Mouse (Mus musculus) forebrain, embryonic 14.5 days (tissue): ENCODE data around the gene Prdm10. TPM values are rescaled to one million over a fixed set of nuclear protein-coding genes. Genes with fewer than 3 reads are reported as not detected.

Experiments
- ATAC-seq: fragments of 200-750 bp; cut with Nextera tagmentation; 2 replicates; pipeline ENCODE4 v1.8.0; 2017; ENCODE audit warnings: mild to moderate bottlenecking, moderate library complexity
- DNase-seq: peaks from one replicate; pipeline ENCODE4 v3.0.0-alpha.2; 2015; ENCODE audit warnings: low spot score
- H3K27ac ChIP-seq: fragments of 300-500 bp; sonication (generic); 2 replicates; pipeline ENCODE4 v1.5.1; 2014; ENCODE audit warnings: low read depth, mild to moderate bottlenecking, control low read depth, low read length, moderate library complexity
- H3K27me3 ChIP-seq: fragments of 300-500 bp; sonication (generic); replicated peaks from 2 replicates; pipeline ENCODE4 v1.6.1; 2014; ENCODE audit warnings: low read length, control low read depth, mixed read lengths; ENCODE audit not compliant: control insufficient read depth, insufficient read depth
- H3K36me3 ChIP-seq: fragments of 300-500 bp; sonication (generic); 2 replicates; pipeline ENCODE4 v1.6.1; 2014; ENCODE audit warnings: low read length, control low read depth; ENCODE audit not compliant: control insufficient read depth, insufficient read depth
- H3K4me1 ChIP-seq: fragments of 300-500 bp; sonication (generic); 2 replicates; pipeline ENCODE4 v1.6.1; 2014; ENCODE audit warnings: antibody characterized with exemption, low read length, control low read depth; ENCODE audit not compliant: control insufficient read depth, insufficient read depth
- H3K4me2 ChIP-seq: fragments of 300-500 bp; sonication (generic); 2 replicates; pipeline ENCODE4 v1.6.1; 2014; ENCODE audit warnings: mild to moderate bottlenecking, control low read depth, low read length
- H3K4me3 ChIP-seq: fragments of 300-500 bp; sonication (generic); 2 replicates; pipeline ENCODE4 v1.5.1; 2014; ENCODE audit warnings: low read depth, low read length, control low read depth
- H3K9ac ChIP-seq: fragments of 300-500 bp; sonication (generic); 2 replicates; pipeline ENCODE4 v1.6.1; 2014; ENCODE audit warnings: mild to moderate bottlenecking, low read length, control low read depth, moderate library complexity
- H3K9me3 ChIP-seq: fragments of 300-500 bp; sonication (generic); replicated peaks from 2 replicates; pipeline ENCODE4 v1.6.1; 2016; ENCODE audit warnings: low read length, control low read depth, mixed read lengths; ENCODE audit not compliant: control insufficient read depth
- WGBS: fragments of 180-500 bp; shearing (Covaris S2); extraction: QIAGEN DNeasy Blood & Tissue Kit; methylation state at CpG from one replicate; pipeline ENCODE4 v1.1.7; 2014; 5-methylcytosine and 5-hydroxymethylcytosine counted together
- polyA plus RNA-seq: library from polyadenylated mRNA; unstranded; fragments of >200 nt; fragmentation: Nextera tagmentation; extraction: Ambion mirVana; gene quantifications from 2 replicates; pipeline ENCODE4 v1.2.1, GENCODE M21; 2014

Gene Prdm10
- polyA plus RNA-seq, 1 experiment from 2014 or later, result 7.3 TPM

- DNase-seq (no peak), ATAC-seq (no peak)
- no peaks in the 10 kb centered on the region for H3K27me3 ChIP-seq
- no peak overlapping the region for H3K4me2 ChIP-seq
- WGBS, result 92% methylated on average over 7 of the region's 7 CpGs
- H3K4me1 ChIP-seq, result no peaks in the 10 kb centered on the region
- no peaks in the 10 kb centered on the region for H3K9me3 ChIP-seq
- no peak overlapping the region for H3K27ac ChIP-seq
- H3K36me3 ChIP-seq, result no peaks in the 10 kb centered on the region
- H3K4me3 ChIP-seq, result no peak overlapping the region
- H3K9ac ChIP-seq, result no peak overlapping the region
These were observed 25.7 kb upstream of the Prdm10 start for GRCm38 (mm10) chr9:31254697-31255004.

DNA sequence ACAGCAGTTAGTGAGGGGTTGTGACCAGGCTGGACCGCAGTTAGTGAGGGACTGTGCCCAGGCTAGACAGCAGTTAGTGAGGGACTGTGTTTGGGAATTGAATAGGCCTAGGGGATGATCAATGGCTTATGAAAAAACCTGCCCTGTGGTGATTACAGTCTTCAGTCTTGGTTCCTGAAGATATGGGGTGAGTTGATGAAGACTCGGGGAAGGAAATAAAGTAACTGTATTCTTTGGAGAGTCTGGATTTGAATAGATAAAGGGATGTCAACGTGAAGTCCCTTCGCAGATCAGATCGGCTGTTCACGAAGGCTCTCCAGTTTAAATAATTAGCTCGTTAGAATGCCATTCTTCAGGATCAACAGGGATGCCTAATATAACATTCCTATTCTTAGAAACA is 24.4 kb upstream of the Prdm10 start:
- H3K36me3 ChIP-seq, result no peaks in the 10 kb centered on the region
- no peak overlapping the region for H3K4me3 ChIP-seq
- DNase-seq (no peak), ATAC-seq (no peak)
- WGBS, result 37% methylated on average over 7 of the region's 7 CpGs
- H3K4me2 ChIP-seq, result no peak overlapping the region
- no peaks in the 10 kb centered on the region for H3K27me3 ChIP-seq
- no peak overlapping the region for H3K27ac ChIP-seq
- H3K4me1 ChIP-seq, result no peaks in the 10 kb centered on the region
- H3K9me3 ChIP-seq, result no peaks in the 10 kb centered on the region
- H3K9ac ChIP-seq, result no peak overlapping the region

GRCm38 (mm10) chr9:31258237-31258636 is 22.1 kb upstream of the Prdm10 start:
- Histone ChIP-seq H3K4me3 (no peak overlapping the region), H3K27me3 (no peaks in the 10 kb centered on the region), H3K4me2 (no peak overlapping the region), H3K9ac (no peak overlapping the region), H3K27ac (no peak overlapping the region), H3K4me1 (no peaks in the 10 kb centered on the region), H3K9me3 (no peaks in the 10 kb centered on the region), H3K36me3 (no peaks in the 10 kb centered on the region)
- no peak for ATAC-seq
- WGBS, result 78% methylated on average over 3 of the region's 3 CpGs
- no peak for DNase-seq

DNA sequence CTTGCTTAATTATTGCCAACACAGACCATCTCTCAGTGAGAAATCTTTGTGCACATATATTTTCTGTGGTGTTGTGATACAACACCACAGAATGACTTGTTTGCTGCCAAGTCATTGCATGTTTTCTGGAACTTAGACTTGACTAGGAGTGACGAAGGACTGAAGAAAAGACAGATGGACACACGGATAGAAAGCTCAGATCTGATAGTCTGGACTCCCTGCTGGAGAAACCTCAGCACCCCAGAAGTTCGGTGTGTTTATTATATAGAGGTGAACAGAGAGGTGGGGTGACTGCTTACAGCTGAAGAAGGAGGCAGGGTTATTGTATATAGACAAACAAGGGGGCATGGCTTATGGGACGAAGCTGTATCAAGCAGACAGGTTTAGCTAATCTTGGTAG is 20.1 kb upstream of the Prdm10 start:
- H3K4me3 ChIP-seq, result no peak overlapping the region
- no peaks in the 10 kb centered on the region for H3K36me3 ChIP-seq
- 84% methylated on average over 4 of the region's 4 CpGs for WGBS
- no peak for ATAC-seq
- H3K4me1 ChIP-seq, result no peaks in the 10 kb centered on the region; the same call in 1 of the 2 replicates
- H3K9me3 ChIP-seq, result no peaks in the 10 kb centered on the region
- H3K27me3 ChIP-seq, result no peaks in the 10 kb centered on the region
- no peak overlapping the region for H3K9ac ChIP-seq
- H3K4me2 ChIP-seq, result no peak overlapping the region
- H3K27ac ChIP-seq, result no peak overlapping the region
- DNase-seq, result no peak

DNA sequence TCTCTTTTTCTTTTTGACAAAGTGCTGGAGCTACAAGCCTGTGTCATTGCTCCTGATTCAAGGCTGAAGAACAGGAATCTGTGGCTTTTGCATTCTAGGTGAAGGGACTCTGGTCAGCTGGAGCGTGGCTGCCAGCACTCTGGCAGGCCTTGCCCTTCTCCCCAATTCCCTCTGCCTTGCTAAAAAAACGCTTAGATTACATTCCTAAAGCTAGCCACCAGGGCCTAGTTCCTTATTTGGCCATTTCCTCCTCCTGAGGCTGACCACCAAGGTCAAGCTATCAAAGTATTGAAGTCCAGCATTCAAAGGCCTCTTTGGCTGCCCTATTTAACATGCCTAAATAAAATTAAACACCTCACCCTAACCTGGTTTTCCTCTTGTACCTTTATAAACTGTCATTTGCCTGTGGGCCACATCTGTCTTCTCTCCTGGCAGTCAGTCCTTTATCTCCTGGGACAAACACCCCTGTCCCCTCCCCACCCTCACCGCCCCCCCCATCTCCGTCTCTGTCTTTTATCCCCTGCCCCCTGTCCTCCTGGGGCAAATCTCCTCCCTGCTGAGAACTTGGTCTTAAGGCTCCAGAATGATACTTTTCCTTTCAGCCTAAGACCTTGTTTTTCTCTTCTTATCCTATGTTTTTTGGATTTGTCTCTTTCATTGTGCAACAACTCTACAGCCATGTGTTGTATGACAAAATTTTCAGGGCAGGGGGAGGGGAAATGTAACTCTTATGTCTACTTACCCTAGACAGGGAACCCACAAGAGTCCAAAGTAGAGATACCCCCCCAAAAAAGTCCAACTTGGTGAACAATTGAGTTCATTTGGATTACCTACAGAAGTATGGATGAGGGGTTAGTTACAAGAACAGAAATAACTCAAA is 17.9 kb upstream of the Prdm10 start:
- DNase-seq (no peak), ATAC-seq (no peak)
- no peaks in the 10 kb centered on the region for H3K9me3 ChIP-seq
- H3K4me2 ChIP-seq, result no peak overlapping the region
- H3K4me3 ChIP-seq, result no peak overlapping the region
- WGBS, result 40% methylated on average over 4 of the region's 4 CpGs
- H3K36me3 ChIP-seq, result no peaks in the 10 kb centered on the region
- no peak overlapping the region for H3K9ac ChIP-seq
- H3K4me1 ChIP-seq, result peaks cover 5% of the 10 kb centered on the region
- H3K27me3 ChIP-seq, result no peaks in the 10 kb centered on the region
- H3K27ac ChIP-seq, result no peak overlapping the region

DNA sequence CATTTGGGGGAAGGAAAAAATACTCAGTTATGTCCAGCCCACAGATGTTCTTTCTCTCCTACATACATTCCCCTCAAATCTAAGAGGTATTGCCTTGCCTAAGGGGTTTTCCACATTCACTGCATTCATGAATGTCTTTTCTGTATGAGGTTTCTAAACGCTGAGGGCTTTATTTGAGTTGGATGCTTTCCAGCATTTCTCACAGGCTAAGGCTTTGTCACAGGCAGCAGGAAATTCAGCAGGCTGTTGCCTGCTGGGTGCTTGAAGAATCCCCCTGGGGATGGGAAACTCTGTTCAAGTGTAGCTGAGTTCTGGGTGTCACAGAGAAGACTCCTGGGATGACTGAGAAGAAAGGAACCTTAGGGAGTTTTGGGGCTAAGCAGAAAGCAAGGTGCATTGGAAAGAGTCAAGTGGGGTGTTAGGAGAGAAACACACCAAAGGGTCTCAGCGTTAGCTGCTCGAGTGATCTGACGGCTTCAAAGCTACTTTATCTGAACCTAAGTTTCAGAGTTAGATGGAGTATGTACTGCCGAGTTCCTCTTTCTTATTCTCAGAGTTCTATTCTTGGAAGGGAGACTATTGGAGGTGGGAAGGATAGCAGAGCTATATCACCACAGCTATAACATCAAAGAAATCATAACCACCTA is 14.2 kb upstream of the Prdm10 start:
- 51% methylated on average over 5 of the region's 5 CpGs for WGBS

DNA sequence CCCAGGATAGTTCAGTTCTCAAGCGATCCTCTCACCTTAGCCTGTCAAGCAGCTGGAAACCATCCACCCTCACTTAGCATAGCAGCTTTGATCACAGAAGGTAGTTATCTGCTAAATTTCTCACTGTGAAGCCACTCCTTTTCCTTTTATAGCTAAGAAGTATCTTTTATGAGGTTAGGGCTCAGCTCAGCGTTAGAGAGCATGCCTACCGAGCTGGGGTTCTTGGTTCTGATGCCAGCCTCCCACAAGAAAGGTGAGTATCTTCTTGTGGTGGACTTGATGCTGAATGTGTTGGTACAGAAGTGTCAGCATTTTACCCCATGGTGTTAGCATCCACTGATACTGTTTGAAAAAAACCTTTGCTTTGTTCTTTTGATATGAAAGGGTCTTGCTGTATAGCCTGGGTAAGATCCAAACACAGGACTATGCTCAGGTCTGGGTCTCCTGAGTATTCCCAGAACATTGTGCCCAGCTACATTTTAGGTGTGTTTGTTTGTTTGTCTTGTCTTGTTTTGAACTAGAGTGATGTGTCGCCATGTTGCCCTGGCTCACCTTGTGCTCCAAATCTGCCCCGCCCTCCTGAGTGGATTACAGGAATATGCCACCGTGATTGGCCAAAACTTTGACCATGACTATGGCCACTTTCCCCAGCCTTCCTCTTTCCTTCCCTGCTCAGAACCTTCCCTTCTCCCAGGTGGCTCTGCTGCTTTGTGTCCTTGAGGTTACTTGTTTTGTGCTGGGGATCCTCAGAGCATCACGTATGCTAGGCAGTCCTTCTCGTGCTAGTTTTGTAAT is 8.9 kb upstream of the Prdm10 start:
- Histone ChIP-seq H3K9me3 (no peaks in the 10 kb centered on the region), H3K27ac (no peak overlapping the region), H3K9ac (no peak overlapping the region), H3K36me3 (no peaks in the 10 kb centered on the region), H3K4me2 (no peak overlapping the region), H3K4me1 (no peaks in the 10 kb centered on the region), H3K27me3 (no peaks in the 10 kb centered on the region), H3K4me3 (no peak overlapping the region)
- DNase-seq (no peak), ATAC-seq (no peak)
- WGBS, result 89% methylated on average over 8 of the region's 8 CpGs

More for the DNA sequence above, 14.2 kb upstream of the Prdm10 start:
- ATAC-seq, result peak; percentile 82
- Histone ChIP-seq H3K9me3 (no peaks in the 10 kb centered on the region), H3K9ac (no peak overlapping the region), H3K27ac (peak overlapping the region; percentile 57; the same call in 1 of the 2 replicates), H3K27me3 (no peaks in the 10 kb centered on the region), H3K4me1 (peaks cover 5% of the 10 kb centered on the region), H3K4me2 (no peak overlapping the region), H3K4me3 (no peak overlapping the region), H3K36me3 (no peaks in the 10 kb centered on the region)
- peak; percentile 86 for DNase-seq

- no peaks in the 10 kb centered on the region for H3K27me3 ChIP-seq
- ATAC-seq, result no peak
- 81% methylated on average over 4 of the region's 4 CpGs for WGBS
These were observed 8.2 kb upstream of the Prdm10 start for GRCm38 (mm10) chr9:31272160-31272559.

More at GRCm38 (mm10) chr9:31272160-31272559, 8.2 kb upstream of the Prdm10 start:
- H3K4me2 ChIP-seq, result no peak overlapping the region
- DNase-seq, result no peak
- H3K9me3 ChIP-seq, result no peaks in the 10 kb centered on the region
- H3K36me3 ChIP-seq, result no peaks in the 10 kb centered on the region
- H3K27ac ChIP-seq, result no peak overlapping the region
- no peak overlapping the region for H3K4me3 ChIP-seq
- no peaks in the 10 kb centered on the region for H3K4me1 ChIP-seq
- no peak overlapping the region for H3K9ac ChIP-seq
